Mouse (Mus musculus) cerebellum, postnatal 10 days (tissue): ENCODE data around the gene Bcar1.

Source experiments
- DNase-seq, 2 experiments: peaks; one replicate each; pipeline ENCODE4 v3.0.0; 2021; ENCODE audit warnings: mixed read lengths in 2 of 2

The Bcar1 gene

DNA sequence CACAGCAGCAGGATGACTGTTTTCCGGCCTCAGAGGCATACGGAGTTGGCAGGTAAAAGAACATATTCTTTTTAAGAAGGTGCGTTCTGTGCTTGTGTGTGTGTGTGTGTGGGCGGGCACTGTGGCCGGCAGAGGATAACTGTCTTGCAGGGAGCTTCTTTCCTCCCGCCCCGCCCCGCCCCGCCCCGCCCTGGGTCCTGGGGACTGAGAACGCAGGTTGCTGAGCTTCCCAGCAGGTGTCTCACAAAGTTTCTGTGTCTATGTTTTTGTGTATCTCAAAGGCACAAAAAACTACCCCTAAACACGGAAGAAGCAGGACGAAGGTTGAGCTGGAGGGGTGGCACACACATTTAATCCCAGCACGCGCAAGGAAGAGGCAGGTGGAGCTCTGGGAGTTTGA is 25.7 kb upstream of the Bcar1 start:
- no peak for DNase-seq

- DNase-seq, result peak in 1 of 2 experiments; percentile 33
Measured at GRCm38 (mm10) chr8:111768651-111769050, 25.0 kb upstream of the Bcar1 start.

- DNase-seq, result no peak
Measured at GRCm38 (mm10) chr8:111765616-111766015, 22.0 kb upstream of the Bcar1 start.

- DNase-seq, result peak in 1 of 2 experiments; percentile 37
Measured at GRCm38 (mm10) chr8:111765096-111765495, 21.5 kb upstream of the Bcar1 start.

DNA sequence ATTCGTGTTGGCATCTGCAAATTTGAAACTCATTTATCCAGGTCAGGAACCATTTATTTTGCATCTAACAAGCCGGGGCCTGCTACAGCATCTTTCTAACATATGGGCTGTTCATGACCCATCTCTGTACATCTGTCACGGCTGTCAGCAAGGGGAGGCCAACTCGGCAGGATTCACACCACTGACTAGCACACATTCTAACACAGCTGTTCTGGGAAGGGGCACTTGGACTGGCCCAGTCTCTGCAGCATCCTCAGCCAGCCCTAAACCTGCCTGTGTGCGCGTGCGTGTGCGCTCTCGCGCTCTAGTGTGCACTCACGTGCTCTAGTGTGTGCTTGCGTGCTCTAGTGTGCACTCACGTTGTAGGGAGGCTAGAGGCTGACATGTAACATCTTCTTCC is 17.1 kb upstream of the Bcar1 start:
- peak in 1 of 2 experiments; percentile 23 for DNase-seq

- no peak for DNase-seq
Measured at GRCm38 (mm10) chr8:111758817-111759216, 15.2 kb upstream of the Bcar1 start.

DNA sequence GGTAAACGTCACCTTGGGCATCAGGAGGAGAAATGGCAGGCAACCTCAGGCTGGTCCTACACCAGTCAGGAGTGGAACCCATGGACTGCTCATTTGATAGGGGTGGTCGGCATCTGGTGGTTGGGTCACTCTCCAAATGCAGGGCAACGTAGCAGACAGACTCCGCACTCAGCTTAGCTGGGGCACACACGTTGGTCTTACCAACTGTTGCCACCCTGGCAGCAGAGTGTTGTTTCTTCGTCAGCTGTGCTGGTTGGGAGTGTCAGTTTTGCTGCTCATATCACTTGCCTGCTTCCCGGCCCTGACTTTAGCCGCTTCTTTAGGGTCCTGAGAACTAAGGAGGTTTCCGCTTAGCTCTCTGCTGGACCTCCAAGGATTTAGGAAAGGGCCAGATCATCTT is 14.0 kb upstream of the Bcar1 start:
- no peak for DNase-seq

DNA sequence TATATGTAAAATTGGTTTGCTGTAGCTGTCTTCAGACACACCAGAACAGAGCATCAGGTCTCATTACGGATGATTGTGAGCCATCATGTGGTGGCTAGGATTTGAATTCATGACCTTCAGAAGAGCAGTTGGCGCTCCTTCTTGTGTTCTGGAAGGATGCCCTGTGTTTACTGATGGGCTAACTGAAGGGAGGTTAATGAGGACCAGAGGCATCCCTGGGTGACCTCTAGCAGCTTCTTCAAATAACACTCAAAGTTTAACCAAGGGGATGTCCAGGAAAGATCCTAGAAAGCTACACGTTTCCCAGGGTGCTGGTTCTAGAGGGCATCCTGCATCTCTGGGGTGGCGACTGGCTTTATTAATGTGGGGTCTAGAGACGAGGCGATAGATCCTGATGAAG is 11.1 kb upstream of the Bcar1 start:
- DNase-seq, result no peak

DNA sequence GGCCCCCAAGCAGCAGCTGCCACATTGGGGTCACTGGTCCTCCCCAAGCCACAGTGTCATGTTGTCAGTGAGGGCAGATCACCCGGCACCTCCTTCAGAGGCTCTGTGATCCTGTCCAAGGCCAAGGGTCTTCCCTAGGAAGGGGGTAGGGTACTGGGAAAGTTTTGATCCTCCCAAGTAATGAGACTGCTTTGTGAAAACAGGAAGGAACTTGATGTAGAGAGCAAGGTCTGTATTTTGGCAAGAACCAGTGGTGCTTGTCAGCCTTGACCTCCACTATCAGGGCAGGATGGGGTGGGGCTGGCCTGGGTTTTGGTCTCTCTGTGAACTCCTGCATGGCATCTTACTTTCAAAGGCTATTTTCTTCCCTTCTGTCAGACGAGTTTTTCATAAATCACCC is 10.5 kb upstream of the Bcar1 start:
- no peak for DNase-seq

GRCm38 (mm10) chr8:111748766-111749165 is 5.2 kb upstream of the Bcar1 start:
- no peak for DNase-seq

DNA sequence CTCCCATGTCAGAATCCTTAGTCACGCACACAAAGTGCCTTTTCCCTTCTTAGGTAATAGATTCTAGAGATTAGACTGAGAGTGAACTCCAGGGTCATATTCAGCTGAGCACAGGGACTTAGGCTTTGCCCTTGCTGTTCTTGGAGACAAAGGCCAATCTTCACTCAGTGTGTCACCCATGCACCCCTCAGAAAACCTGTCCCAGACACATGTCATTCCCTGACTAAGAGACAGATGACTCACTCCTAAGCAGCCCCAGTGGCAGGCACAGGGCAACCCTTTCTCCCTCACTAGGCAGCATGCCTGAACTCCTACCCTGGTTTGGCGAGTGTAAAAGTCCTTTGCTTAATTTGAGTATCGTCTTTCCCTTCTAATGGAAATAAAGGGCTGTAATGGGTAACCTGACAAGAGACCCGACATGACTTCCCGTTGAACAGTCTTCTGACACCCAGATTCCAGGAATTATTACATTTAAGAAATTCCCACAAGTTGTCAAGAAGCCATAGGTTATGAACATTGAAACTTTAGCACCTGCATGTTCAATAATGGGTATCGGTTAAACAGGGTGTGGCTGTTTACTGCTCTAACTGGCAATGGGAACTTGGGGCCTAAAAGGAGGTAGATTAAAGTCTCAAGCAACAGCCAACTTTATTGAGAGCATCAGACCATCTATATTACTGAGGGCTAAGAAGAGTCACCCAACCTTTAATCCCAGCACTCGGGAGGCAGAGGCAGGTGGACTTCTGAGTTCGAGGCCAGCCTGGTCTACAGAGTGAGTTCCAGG is 4.4 kb upstream of the Bcar1 start:
- DNase-seq, result no peak

DNA sequence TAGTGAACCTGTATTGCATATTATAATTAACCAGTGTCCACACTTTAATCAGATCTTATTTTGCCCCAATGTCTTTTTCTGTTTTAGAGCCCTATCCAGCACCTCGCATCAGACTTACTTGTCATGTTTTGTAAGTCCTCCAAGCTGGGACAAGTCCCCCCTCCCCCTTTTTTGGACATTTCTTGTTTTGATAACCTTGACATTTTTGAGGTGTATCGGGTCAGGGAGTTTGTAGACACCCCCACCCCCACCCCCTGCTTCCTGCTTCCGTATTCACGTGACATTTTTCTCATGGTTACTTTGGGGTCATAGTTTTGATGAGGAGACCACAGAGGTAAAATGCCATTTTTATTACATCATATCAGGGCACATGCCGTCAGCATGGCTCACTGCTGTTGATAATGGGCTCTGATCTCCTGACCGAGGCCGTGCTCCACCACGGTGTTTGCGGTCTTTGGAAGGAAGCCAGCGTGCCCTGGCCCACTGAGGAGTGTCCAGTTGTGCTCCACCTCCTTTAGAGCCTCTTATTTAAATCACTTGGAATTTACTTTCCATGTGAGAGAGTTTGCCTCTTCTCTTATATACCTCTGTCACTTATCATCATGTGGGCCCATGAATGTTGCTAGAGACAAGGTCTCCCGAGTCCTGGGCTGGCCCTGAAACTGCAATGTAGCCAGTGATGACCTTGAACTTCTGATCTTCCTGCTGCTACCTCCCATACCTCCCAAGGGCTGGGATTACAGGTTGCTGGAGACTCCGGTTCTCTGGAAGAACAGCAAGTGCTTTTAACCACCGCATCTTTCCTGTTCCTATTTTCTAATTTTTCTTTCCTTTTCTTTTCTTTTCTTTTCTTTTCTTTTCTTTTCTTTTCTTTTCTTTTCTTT is 3.2 kb upstream of the Bcar1 start:
- DNase-seq, result peak; percentile 4 to 42

GRCm38 (mm10) chr8:111745591-111746418 is 2.2 kb upstream of the Bcar1 start:
- peak; percentile 95 to 97 for DNase-seq

DNA sequence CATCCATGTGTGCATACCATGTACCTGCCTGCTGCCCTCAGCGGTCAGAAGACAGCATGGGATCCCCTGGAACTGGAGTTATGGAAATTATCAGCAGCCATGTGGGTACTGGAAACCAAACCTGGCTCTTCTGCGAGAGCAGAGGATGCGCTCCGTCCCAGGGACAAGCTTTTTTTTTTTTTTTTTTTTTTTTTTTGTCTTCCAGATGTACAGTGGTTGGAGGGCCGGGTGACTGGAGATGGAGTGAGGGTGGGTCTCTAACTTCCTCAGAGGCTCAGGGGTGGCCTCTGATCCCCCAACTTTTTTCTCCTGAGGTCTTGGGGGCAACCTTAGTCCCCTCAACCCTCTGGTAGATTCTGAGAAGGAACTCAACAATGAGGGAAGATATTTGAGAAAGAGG is 1.5 kb upstream of the Bcar1 start:
- no peak for DNase-seq

DNA sequence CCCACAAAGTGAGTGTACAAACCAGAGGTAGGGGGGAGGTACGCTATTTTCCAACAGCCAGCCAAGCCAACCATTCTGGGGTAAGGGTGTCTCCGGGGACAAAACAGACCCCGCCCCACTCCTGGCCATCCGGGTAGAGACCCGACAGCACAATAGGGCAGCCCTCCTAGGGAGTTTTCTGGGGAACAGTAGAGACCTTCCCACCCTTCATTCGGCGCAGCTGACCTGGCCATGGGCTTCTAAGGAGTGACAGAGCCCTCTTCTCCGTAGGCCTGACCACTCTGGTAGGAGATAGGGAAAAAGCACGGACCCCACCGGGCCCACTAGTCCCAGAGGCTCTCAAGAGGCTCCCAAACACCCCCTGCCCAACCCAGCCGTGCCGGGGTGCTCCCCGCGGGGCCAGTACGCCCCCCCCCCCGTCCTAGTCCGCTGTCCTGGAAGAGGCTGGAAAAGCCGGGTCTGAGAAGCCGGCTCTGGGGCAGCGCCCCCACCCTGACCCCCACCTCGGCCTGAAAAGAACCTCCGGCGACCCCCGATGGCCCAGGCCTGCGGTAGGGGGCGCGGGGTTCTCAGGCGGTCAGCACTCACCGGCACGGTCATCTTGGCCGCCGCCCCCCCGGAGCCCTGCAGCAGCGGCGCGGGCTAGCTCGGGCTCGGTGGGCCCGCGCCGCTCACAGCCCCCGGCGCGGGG is 363 bp downstream of the Bcar1 start:
- peak; percentile 66 to 72 for DNase-seq

DNA sequence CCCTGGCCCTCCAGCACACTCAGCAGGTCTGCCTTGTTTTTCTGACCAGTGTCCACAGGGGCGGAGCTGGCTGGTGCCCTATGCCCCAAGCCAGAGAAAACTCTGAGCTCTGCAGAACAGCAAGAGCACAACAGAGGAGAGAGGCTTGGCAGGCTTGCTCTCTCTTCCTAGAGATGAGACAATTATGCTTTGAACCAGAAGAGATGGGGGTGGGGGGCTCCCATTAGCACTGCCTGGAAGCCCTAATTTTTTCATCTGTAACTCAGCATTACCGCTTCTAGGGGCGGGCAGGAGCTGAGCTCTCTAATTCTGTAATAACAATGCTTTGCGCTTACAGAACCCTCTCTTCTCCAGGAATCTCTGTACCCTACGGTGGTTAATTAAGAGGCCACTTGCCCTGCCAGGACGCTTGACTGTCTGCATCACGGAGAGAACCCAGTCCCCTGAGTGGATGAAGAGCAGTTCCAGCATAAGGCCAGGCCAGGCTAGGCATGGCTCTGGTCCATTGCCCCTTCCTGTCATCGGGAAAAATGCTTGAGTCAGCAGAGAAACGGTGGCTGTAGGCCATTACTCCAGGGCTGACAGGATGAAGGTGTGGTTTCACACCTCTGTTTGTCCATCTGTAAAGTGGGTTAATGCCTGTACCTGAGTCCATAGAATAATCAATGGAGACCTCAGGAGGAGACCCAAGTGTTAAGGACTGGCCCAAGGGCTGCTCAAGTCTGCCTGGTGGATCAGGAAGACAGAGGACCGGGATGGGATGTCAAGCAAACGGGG is 1.2 kb downstream of the Bcar1 start:
- peak; percentile 75 to 76 for DNase-seq

- DNase-seq, result no peak
Measured at GRCm38 (mm10) chr8:111741556-111741955, 2.1 kb downstream of the Bcar1 start.

- peak in 1 of 2 experiments; percentile 31 for DNase-seq
Measured at GRCm38 (mm10) chr8:111740994-111741393, 2.6 kb downstream of the Bcar1 start.

DNA sequence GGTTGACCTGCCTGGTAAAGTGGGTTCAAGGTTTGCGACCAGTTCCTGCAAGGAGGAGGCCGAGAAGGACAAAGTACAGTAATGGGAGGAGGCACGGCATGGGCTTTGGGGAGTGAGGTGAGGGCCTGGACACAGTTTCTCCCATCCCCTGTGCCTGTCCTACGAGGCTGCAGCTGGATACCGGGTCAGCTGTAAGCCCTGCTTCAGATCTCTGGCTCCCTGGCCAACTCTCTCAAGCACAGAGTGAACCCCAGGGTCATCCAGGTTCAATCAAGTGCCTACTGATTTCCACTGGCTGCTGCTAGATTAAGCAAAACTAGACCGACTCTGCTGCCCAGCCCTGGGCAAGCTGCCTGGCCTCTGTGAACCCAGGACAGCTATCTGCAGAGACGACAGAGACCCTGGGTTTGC is 3.3 kb downstream of the Bcar1 start:
- DNase-seq, result peak; percentile 47 to 48

- DNase-seq, result peak; percentile 24 to 48
Measured at GRCm38 (mm10) chr8:111739604-111740003, 4.0 kb downstream of the Bcar1 start.

GRCm38 (mm10) chr8:111738867-111739266 is 4.7 kb downstream of the Bcar1 start:
- no peak for DNase-seq
